ENCODE assay signal across 21 mouse cellular contexts in the genomic region with DNA sequence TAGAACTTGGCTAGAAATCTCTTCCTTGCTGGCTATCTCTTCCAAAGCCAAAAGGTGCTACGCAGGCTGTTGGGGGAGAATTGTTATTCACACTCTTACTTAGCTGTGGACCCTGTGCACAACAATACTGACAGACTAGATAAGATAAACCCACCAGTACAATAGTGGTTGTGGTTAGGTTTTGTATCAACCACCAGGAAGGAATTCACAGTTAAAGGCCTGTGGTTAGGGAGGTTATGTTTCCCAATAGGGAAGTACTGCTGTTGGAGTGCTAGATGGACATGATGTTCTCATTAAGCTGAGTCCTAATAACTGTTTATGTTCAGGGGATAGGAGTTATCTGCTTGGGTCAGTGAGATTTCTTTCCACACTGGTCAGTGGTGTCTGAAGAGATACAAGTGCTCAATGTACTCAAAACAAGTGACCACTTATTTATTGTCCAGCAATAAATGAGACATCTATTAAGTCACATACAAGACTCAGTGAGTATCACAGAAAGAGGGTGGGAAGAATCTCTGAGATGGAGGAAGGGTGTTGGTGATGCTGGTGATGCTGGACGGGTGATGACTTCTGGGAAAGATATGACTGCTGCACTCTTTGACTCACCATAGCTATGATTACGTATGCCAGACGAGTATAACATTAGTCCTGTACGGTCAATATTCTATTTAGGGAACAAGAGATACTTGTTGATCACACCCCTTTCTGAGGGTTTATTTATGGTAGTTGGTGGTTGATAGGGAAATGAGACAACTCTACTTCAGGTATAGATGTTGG. TPM values are rescaled to one million over a fixed set of nuclear protein-coding genes. Genes with fewer than 3 reads are reported as not detected.
"Had no signal": no experiment of that assay in that cellular context is flagged by ENCODE, and none has a peak within 500 bp of the region (broad histone marks: within the 10 kb centered on the region; RNA-seq: fewer than 3 reads in every experiment).

No protein-coding gene starts in this region.

RNA-seq across cellular contexts. Expression of a gene that starts 12.6 kb away (rescaled TPM):
- total RNA-seq: layer of hippocampus, postnatal 14 days; layer of hippocampus, postnatal 36 days; left cerebral cortex, postnatal 25 days had no signal
- polyA plus RNA-seq: hindbrain, embryonic 10.5 days; limb, embryonic 11.5 days had no signal

RNA-seq across cellular contexts. Expression of a gene that starts 45.8 kb away (rescaled TPM):
- total RNA-seq: layer of hippocampus, adult 18-20 months; layer of hippocampus, postnatal 14 days; layer of hippocampus, postnatal 36 days; left cerebral cortex, adult 18-20 months; left cerebral cortex, adult 8-10 months; left cerebral cortex, postnatal 10 days; liver, adult 2 months had no signal
- polyA plus RNA-seq: heart, embryonic 11.5 days; heart, embryonic 13.5 days; heart, embryonic 15.5 days; heart, postnatal 0 days; hindbrain, embryonic 10.5 days; hindbrain, embryonic 12.5 days; hindbrain, embryonic 14.5 days; hindbrain, embryonic 16.5 days; kidney, postnatal 0 days; limb, embryonic 11.5 days; limb, embryonic 13.5 days; limb, embryonic 15.5 days; liver, adult 2 months; liver, embryonic 12.5 days had no signal
